11 mouse cellular contexts compared by ENCODE assay signal in the genomic region with DNA sequence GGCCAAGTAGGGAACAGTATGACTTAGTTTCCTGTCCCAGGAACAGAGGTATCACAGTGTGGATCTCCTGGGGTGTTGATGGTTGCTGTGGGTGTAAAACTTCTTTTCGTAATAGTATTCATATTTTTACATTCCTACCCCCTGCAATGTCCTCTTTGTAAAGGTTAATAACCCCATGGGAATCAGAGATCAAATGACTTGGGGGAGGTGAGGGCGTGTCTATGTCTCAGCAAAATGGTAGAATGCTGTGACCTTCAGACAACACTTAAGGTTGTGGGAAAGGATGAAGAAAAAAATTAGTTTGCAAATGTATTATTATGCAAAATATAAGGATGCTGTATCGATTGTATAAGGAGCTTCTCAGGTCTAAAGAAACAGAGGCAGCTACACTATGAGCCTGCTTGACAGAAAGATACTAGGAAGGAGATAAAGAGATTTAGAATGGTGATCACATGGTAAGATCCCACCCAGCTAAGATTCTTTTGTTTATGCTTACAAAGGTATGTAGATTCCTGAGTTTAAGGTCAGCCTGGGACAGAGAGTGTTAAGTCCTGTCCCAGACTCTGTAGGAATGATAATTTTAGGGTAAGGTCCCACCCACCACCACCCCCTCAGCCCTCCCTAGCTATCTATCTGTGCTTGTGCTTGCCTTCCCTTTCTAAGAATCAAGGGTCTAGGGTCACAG.
"Had no signal": no experiment of that assay in that cellular context is flagged by ENCODE, and none has a peak within 500 bp of the region (broad histone marks: within the 10 kb centered on the region; RNA-seq: fewer than 3 reads in every experiment).

No protein-coding gene starts in this region.

- DNase-seq: liver, postnatal 0 days; lung, adult 2 months; lung, postnatal 14 days; lung, postnatal 36 days; right cerebral cortex, adult 18-20 months; right cerebral cortex, postnatal 25 days; right cerebral cortex, postnatal 4 days; spleen, adult 18-20 months; thymus, adult 18-20 months; thymus, postnatal 14 days; thymus, postnatal 36 days had no signal
